ENCODE assay signal across 36 mouse cellular contexts in the genomic region with DNA sequence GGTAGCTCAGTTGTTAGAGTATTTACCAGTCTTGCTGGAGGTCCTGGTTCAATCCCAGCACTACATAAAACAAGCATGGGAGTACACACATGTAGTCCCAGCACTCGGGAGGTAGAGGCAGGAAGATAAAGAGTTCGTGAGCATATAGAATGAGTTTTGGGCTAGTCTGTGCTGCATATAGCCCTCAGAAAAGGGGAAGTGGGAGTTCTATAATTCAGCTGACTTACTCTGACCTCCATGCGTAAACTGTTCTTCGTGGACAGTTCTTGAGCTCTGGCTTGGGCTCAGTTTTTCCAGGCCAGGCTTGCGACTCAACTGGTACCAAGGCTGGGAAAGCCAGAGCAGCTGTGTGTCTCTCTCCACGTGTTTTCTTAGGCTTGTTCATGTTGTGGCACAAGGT. TPM values are rescaled to one million over a fixed set of nuclear protein-coding genes. Genes with fewer than 3 reads are reported as not detected.
DNase-seq lines count a peak whose midpoint lies in the region; ATAC-seq and TF ChIP-seq lines count a peak whose summit lies in the region.
"Had no signal": no experiment of that assay in that cellular context is flagged by ENCODE, and none has a peak within 500 bp of the region (broad histone marks: within the 10 kb centered on the region; RNA-seq: fewer than 3 reads in every experiment).

No protein-coding gene starts in this region.

- H3K4me3 ChIP-seq in testis, adult 2 months (ENCODE audit: control insufficient read depth, low read depth, low read length), result peak overlapping the region; percentile 54
- H3K4me3 ChIP-seq in midbrain, embryonic 14.5 days (replicated peaks; ENCODE audit: low read depth, low read length), result no peak overlapping the region
- H3K4me3 ChIP-seq: forebrain, embryonic 10.5 days; forebrain, embryonic 13.5 days; gastrocnemius, adult 2 months; heart, embryonic 13.5 days had no signal

- H3K9me3 ChIP-seq in midbrain, embryonic 14.5 days (ENCODE audit: control insufficient read depth, low read length), result no peaks in the 10 kb centered on the region
- H3K9me3 ChIP-seq: forebrain, embryonic 10.5 days; forebrain, embryonic 13.5 days; heart, embryonic 13.5 days had no signal

- no peak for TF ChIP-seq POLR2A in testis, adult 2 months (IDR thresholded peaks at IDR 0.05; ENCODE audit: control insufficient read depth, low read depth, low read length)

- H3K27ac ChIP-seq in testis, adult 2 months (ENCODE audit: control insufficient read depth, insufficient read depth, low read depth, low read length), result no peak overlapping the region
- no peak overlapping the region for H3K27ac ChIP-seq in midbrain, embryonic 14.5 days (replicated peaks; ENCODE audit: low read depth, low read length)
- H3K27ac ChIP-seq: forebrain, embryonic 10.5 days; forebrain, embryonic 13.5 days; gastrocnemius, adult 2 months; heart, embryonic 13.5 days; hindbrain, embryonic 14.5 days; hindbrain, postnatal 0 days had no signal

- ATAC-seq in common myeloid progenitor, adult 5-6 weeks (replicated peaks; ENCODE audit: low read depth, poor library complexity, severe bottlenecking), result 0 out of 2 replicates have a peak, but pooled peaks have one; percentile 20
- ATAC-seq in megakaryocyte progenitor cell, adult 5-6 weeks (replicated peaks; ENCODE audit: poor library complexity), result 0 out of 2 replicates have a peak, but pooled peaks have one; percentile 32
- no peak for ATAC-seq in midbrain, embryonic 14.5 days (ENCODE audit: low FRiP score, low TSS enrichment)
- no peak for ATAC-seq in megakaryocyte-erythroid progenitor cell, adult 5-6 weeks (replicated peaks; ENCODE audit: low FRiP score, low TSS enrichment, poor library complexity, severe bottlenecking)
- ATAC-seq: CD4-positive, CD25-positive, alpha-beta regulatory T cell, adult 4 months; forebrain, embryonic 13.5 days; forebrain, embryonic 16.5 days; hindbrain, postnatal 0 days; inflammation-experienced regulatory T-cells, adult 6 months; Patski had no signal

- H3K4me2 ChIP-seq in midbrain, embryonic 14.5 days (ENCODE audit: low read length), result no peak overlapping the region
- H3K4me2 ChIP-seq: forebrain, embryonic 13.5 days; heart, embryonic 13.5 days; hindbrain, embryonic 14.5 days had no signal

- H3K27me3 ChIP-seq in testis, adult 2 months (ENCODE audit: control insufficient read depth, insufficient read depth, low read length), result no peaks in the 10 kb centered on the region
- H3K27me3 ChIP-seq in midbrain, embryonic 14.5 days (ENCODE audit: control insufficient read depth, insufficient read depth, low read length), result peaks cover 13% of the 10 kb centered on the region

- DNase-seq in testis, postnatal 10 days (ENCODE audit: low spot score), result no peak
- no peak for DNase-seq in kidney, postnatal 10 days
- no peak for DNase-seq in midbrain, embryonic 14.5 days
- no peak for DNase-seq in kidney, adult 18-20 months
- DNase-seq: adrenal gland, postnatal 14 days; cerebellum, adult 11 months; cerebellum, adult 8-10 months; cerebellum, postnatal 10 days; cerebellum, postnatal 36 days; gastrocnemius, adult 2 months; gastrocnemius, postnatal 14 days; heart, adult 18-20 months; heart, postnatal 14 days; heart, postnatal 4 days had no signal

- WGBS in midbrain, embryonic 14.5 days, result 89% methylated on average over 6 of the region's 6 CpGs

- no peak for TF ChIP-seq CTCF in testis, adult 2 months (IDR thresholded peaks at IDR 0.05; ENCODE audit: control insufficient read depth, insufficient read depth, insufficient replicate concordance, low read depth, low read length)

- H3K36me3 ChIP-seq in testis, adult 2 months (ENCODE audit: control insufficient read depth, insufficient read depth, low read length), result no peaks in the 10 kb centered on the region
- no peaks in the 10 kb centered on the region for H3K36me3 ChIP-seq in midbrain, embryonic 14.5 days (ENCODE audit: control insufficient read depth, insufficient read depth, low read length)
- H3K36me3 ChIP-seq: forebrain, embryonic 10.5 days; heart, embryonic 13.5 days had no signal

- peaks cover 4% of the 10 kb centered on the region for H3K4me1 ChIP-seq in testis, adult 2 months (ENCODE audit: control insufficient read depth, insufficient read depth, low read length)
- no peaks in the 10 kb centered on the region for H3K4me1 ChIP-seq in midbrain, embryonic 14.5 days (ENCODE audit: control insufficient read depth, insufficient read depth, low read length)

- H3K9ac ChIP-seq in midbrain, embryonic 14.5 days (replicated peaks; ENCODE audit: low read length), result no peak overlapping the region
- H3K9ac ChIP-seq: forebrain, embryonic 13.5 days; heart, embryonic 13.5 days; hindbrain, embryonic 14.5 days had no signal

RNA-seq across cellular contexts. Expression of a gene that starts 2.7 kb away (rescaled TPM):
- 11.8 and 12.5 TPM in 2 replicates for polyA plus RNA-seq in testis, adult 2 months (2012; rRNA removed)
- not detected in 2 replicates for total RNA-seq in common myeloid progenitor, adult 5-6 weeks (2017)
- total RNA-seq in megakaryocyte progenitor cell, adult 5-6 weeks (2015), result not detected in 2 replicates
- not detected in 2 replicates for total RNA-seq in megakaryocyte progenitor cell, adult 5-6 weeks (2017)
- 39.3 and 47.4 TPM in 2 replicates for polyA plus RNA-seq in midbrain, embryonic 14.5 days (2014; fragmentation: Nextera tagmentation; extraction: Ambion mirVana)
- not detected in 2 replicates for total RNA-seq in megakaryocyte-erythroid progenitor cell, adult 5-6 weeks (2014; fragmentation: Nextera tagmentation)
- not detected in 2 replicates for total RNA-seq in megakaryocyte-erythroid progenitor cell, adult 5-6 weeks (2017)

RNA-seq across cellular contexts. Expression of a gene that starts 18.6 kb away (rescaled TPM):
- 54.7 and 70.9 TPM in 2 replicates for polyA plus RNA-seq in testis, adult 2 months (2012; rRNA removed)
- 74.2 and 99.5 TPM in 2 replicates for total RNA-seq in common myeloid progenitor, adult 5-6 weeks (2017)
- total RNA-seq in megakaryocyte progenitor cell, adult 5-6 weeks (2015), result 230 and 235 TPM in 2 replicates
- total RNA-seq in megakaryocyte progenitor cell, adult 5-6 weeks (2017), result 71.4 and 76.6 TPM in 2 replicates
- 81.3 and 94.1 TPM in 2 replicates for polyA plus RNA-seq in midbrain, embryonic 14.5 days (2014; fragmentation: Nextera tagmentation; extraction: Ambion mirVana)
- 241 and 316 TPM in 2 replicates for total RNA-seq in megakaryocyte-erythroid progenitor cell, adult 5-6 weeks (2014; fragmentation: Nextera tagmentation)
- total RNA-seq in megakaryocyte-erythroid progenitor cell, adult 5-6 weeks (2017), result 53.5 and 112 TPM in 2 replicates

RNA-seq across cellular contexts. Expression of a gene that starts 22.8 kb away (rescaled TPM):
- 0.06 and 0.10 TPM in 2 replicates for polyA plus RNA-seq in testis, adult 2 months (2012; rRNA removed)
- total RNA-seq in common myeloid progenitor, adult 5-6 weeks (2017), result 2.2 and 2.6 TPM in 2 replicates
- 1.2 and 1.4 TPM in 2 replicates for total RNA-seq in megakaryocyte progenitor cell, adult 5-6 weeks (2015)
- total RNA-seq in megakaryocyte progenitor cell, adult 5-6 weeks (2017), result 1.3 and 1.4 TPM in 2 replicates
- 0.04 TPM in 1 of 2 replicates, not detected in the other for polyA plus RNA-seq in midbrain, embryonic 14.5 days (2014; fragmentation: Nextera tagmentation; extraction: Ambion mirVana)
- 0.33 TPM in 1 of 2 replicates, not detected in the other for total RNA-seq in megakaryocyte-erythroid progenitor cell, adult 5-6 weeks (2014; fragmentation: Nextera tagmentation)
- 0.15 TPM in 1 of 2 replicates, not detected in the other for total RNA-seq in megakaryocyte-erythroid progenitor cell, adult 5-6 weeks (2017)
- total RNA-seq: hindbrain, postnatal 0 days had no signal
- polyA plus RNA-seq: forebrain, embryonic 16.5 days; hindbrain, embryonic 11.5 days; hindbrain, embryonic 14.5 days had no signal

RNA-seq across cellular contexts. Expression of a gene that starts 58.6 kb away (rescaled TPM):
- polyA plus RNA-seq in testis, adult 2 months (2012; rRNA removed), result not detected in 2 replicates
- total RNA-seq in common myeloid progenitor, adult 5-6 weeks (2017), result not detected in 2 replicates
- not detected in 2 replicates for total RNA-seq in megakaryocyte progenitor cell, adult 5-6 weeks (2015)
- not detected in 2 replicates for total RNA-seq in megakaryocyte progenitor cell, adult 5-6 weeks (2017)
- polyA plus RNA-seq in midbrain, embryonic 14.5 days (2014; fragmentation: Nextera tagmentation; extraction: Ambion mirVana), result not detected in 2 replicates
- not detected in 2 replicates for total RNA-seq in megakaryocyte-erythroid progenitor cell, adult 5-6 weeks (2014; fragmentation: Nextera tagmentation)
- not detected in 2 replicates for total RNA-seq in megakaryocyte-erythroid progenitor cell, adult 5-6 weeks (2017)
- total RNA-seq: adrenal gland, adult 18-20 months; adrenal gland, postnatal 14 days; adrenal gland, postnatal 4 days; ES-E14; gastrocnemius, adult 2 months; gastrocnemius, postnatal 14 days; gastrocnemius, postnatal 4 days; heart, adult 18-20 months; heart, postnatal 14 days; heart, postnatal 4 days; hindbrain, postnatal 0 days had no signal
- polyA plus RNA-seq: C2C12; CD4-positive, CD25-positive, alpha-beta regulatory T cell, adult 4 months; embryonic facial prominence, embryonic 11.5 days; embryonic facial prominence, embryonic 14.5 days; forebrain, embryonic 10.5 days; forebrain, embryonic 13.5 days; forebrain, embryonic 16.5 days; heart, embryonic 13.5 days; heart, embryonic 16.5 days; hindbrain, embryonic 11.5 days; hindbrain, embryonic 14.5 days; hindbrain, postnatal 0 days; inflammation-experienced regulatory T-cells, adult 6 months; Patski had no signal

Comparison
In these comparisons a context has a peak if more than half of its experiments do, and no peak if none do; other contexts are left out.
1. ATAC-seq: peak in common myeloid progenitor, adult 5-6 weeks (single experiment) and megakaryocyte progenitor cell, adult 5-6 weeks (single experiment); none in midbrain, embryonic 14.5 days (single experiment) and megakaryocyte-erythroid progenitor cell, adult 5-6 weeks (single experiment).